Mouse (Mus musculus) left cerebral cortex, postnatal 25 days (tissue): Measurements from ENCODE around the gene Zfp14. TPM values are rescaled to one million over a fixed set of nuclear protein-coding genes. Genes with fewer than 3 reads are reported as not detected.
A peak's percentile ranks its signal among the peaks of the same experiment; 100 is the strongest.

Experiments
- DNase-seq, 2 experiments: peaks; one replicate each; pipeline ENCODE4 v3.0.0; 2022; ENCODE audit warnings: low spot score in 2 of 2, mixed read lengths in 1 of 2
- intact Hi-C: fragments of 180-260 bp; cut with DNase I; formaldehyde crosslinking; loops from one replicate; pipeline ENCODE4 v1.15.1; 2025
- total RNA-seq, 2 experiments: library from RNA; stranded (reverse); gene quantifications; 2 replicates each; pipeline ENCODE4 v1.2.3; 2021

Zfp14 gene
- 1 to 10 TPM; 7.2 to 8.5 TPM for total RNA-seq

GRCm38 (mm10) chr7:30050882-30051548 is at the start of gene Zfp14:
Gene Zfp14 (minus strand): TSS chr7:30051380.
- DNase-seq, result peak; percentile 90 to 97

GRCm38 (mm10) chr7:30099297-30099696 is 48.1 kb upstream of the Zfp14 start:
- intact Hi-C loops, result no loop called here
- peak; percentile 85 to 94 for DNase-seq

More at GRCm38 (mm10) chr7:30050882-30051548, at the start of gene Zfp14:
- intact Hi-C loops, result loop anchor here (2.0 kb wide), 1 partner anchor 40 kb away; the partner anchor contains the start of genes Gm26920 and Zfp566

- intact Hi-C loops, result loop anchor here (2.0 kb wide), 2 partner anchors 25 to 73 kb away; partner anchors contain the start of genes Zfp146 and Zfp382
- no peak for DNase-seq
Observed at GRCm38 (mm10) chr7:30095551-30096125, 44.5 kb upstream of the Zfp14 start.

- peak; percentile 92 to 96 for DNase-seq
- intact Hi-C loops, result loop anchor here (2.0 to 5.0 kb wide), 3 partner anchors 26 to 83 kb away; partner anchors contain the start of genes Zfp146 and Zfp382
Observed at GRCm38 (mm10) chr7:30094646-30095429, 43.7 kb upstream of the Zfp14 start, which contains the start of gene Zfp260. Gene Zfp260 (plus strand): TSS chr7:30094777.

GRCm38 (mm10) chr7:30093918-30094415 is 42.8 kb upstream of the Zfp14 start:
- intact Hi-C loops, result loop anchor here (2.0 to 5.0 kb wide), 3 partner anchors 27 to 82 kb away; partner anchors contain the start of genes Zfp146 and Zfp382
- no peak for DNase-seq

- intact Hi-C loops, result loop anchor here (5.0 kb wide), 1 partner anchor 80 kb away; no protein-coding TSS in a partner anchor
- no peak for DNase-seq
Observed at GRCm38 (mm10) chr7:30092666-30093065, 41.5 kb upstream of the Zfp14 start.

- intact Hi-C loops, result loop anchor here (2.0 to 5.0 kb wide), 2 partner anchors 40 to 79 kb away; partner anchors contain the start of gene Zfp14
- DNase-seq, result peak in 1 of 2 experiments; percentile 28
Observed at GRCm38 (mm10) chr7:30090970-30091585, 39.9 kb upstream of the Zfp14 start.

GRCm38 (mm10) chr7:30090092-30090969 is 39.2 kb upstream of the Zfp14 start, which contains the start of the genes Gm26920 and Zfp566:
Gene Gm26920 (minus strand): TSS chr7:30090410.
Gene Zfp566 (minus strand): TSS chr7:30090527.
- peak; percentile 93 to 98 for DNase-seq

GRCm38 (mm10) chr7:30089405-30089804 is 38.2 kb upstream of the Zfp14 start:
- no peak for DNase-seq
- intact Hi-C loops, result no loop called here

More at GRCm38 (mm10) chr7:30090092-30090969, 39.2 kb upstream of the Zfp14 start, which contains the start of the genes Gm26920 and Zfp566:
- intact Hi-C loops, result loop anchor here (2.0 to 5.0 kb wide), 2 partner anchors 40 to 78 kb away; partner anchors contain the start of gene Zfp14

GRCm38 (mm10) chr7:30086524-30086923 is 35.3 kb upstream of the Zfp14 start:
- peak in 1 of 2 experiments; percentile 75 for DNase-seq
- intact Hi-C loops, result no loop called here

GRCm38 (mm10) chr7:30072146-30073028 is 21.2 kb upstream of the Zfp14 start, which contains the start of gene Zfp82:
Gene Zfp82 (minus strand): TSS chr7:30072900.
- intact Hi-C loops, result no loop called here

GRCm38 (mm10) chr7:30064622-30065021 is 13.4 kb upstream of the Zfp14 start:
- no peak for DNase-seq
- intact Hi-C loops, result no loop called here

More at GRCm38 (mm10) chr7:30072146-30073028, 21.2 kb upstream of the Zfp14 start, which contains the start of gene Zfp82:
- peak; percentile 81 to 88 for DNase-seq

- DNase-seq, result no peak
- intact Hi-C loops, result no loop called here
Observed at GRCm38 (mm10) chr7:30062478-30062877, 11.3 kb upstream of the Zfp14 start.

- intact Hi-C loops, result no loop called here
- no peak for DNase-seq
Observed at GRCm38 (mm10) chr7:30060341-30060740, 9.2 kb upstream of the Zfp14 start.

- intact Hi-C loops, result no loop called here
- no peak for DNase-seq
Observed at GRCm38 (mm10) chr7:30053591-30053990, 2.4 kb upstream of the Zfp14 start.

GRCm38 (mm10) chr7:30048126-30048525 is 3.1 kb downstream of the Zfp14 start:
- no peak for DNase-seq
- intact Hi-C loops, result no loop called here

GRCm38 (mm10) chr7:30044354-30044753 is 6.8 kb downstream of the Zfp14 start:
- DNase-seq, result no peak
- intact Hi-C loops, result no loop called here
